Mouse (Mus musculus) cortical plate, adult 2 months (tissue): Measurements from ENCODE around the gene Sart3. TPM values are rescaled to one million over a fixed set of nuclear protein-coding genes. Genes with fewer than 3 reads are reported as not detected.

Source experiments
- H3K27ac ChIP-seq: fragments of 200-500 bp; 2 replicates; pipeline ENCODE4 v1.5.1; 2012; ENCODE audit warnings: low read length, control low read depth, inconsistent platforms; ENCODE audit not compliant: insufficient read depth
- H3K4me1 ChIP-seq: fragments of 200-500 bp; 2 replicates; pipeline ENCODE4 v1.6.1; 2011; ENCODE audit warnings: low read length; ENCODE audit not compliant: control insufficient read depth, insufficient read depth
- H3K4me3 ChIP-seq: fragments of 200-500 bp; 2 replicates; pipeline ENCODE4 v1.5.1; 2011; ENCODE audit warnings: mild to moderate bottlenecking, low read length, control low read depth; ENCODE audit not compliant: insufficient read depth
- CTCF ChIP-seq: fragments of 200-500 bp; IDR thresholded peaks from 2 replicates; pipeline ENCODE4 v1.5.1; 2011; ENCODE audit warnings: mild to moderate bottlenecking, control low read depth, low read length; ENCODE audit not compliant: insufficient read depth; ENCODE audit errors: extremely low read depth
- POLR2A ChIP-seq: fragments of 200-500 bp; IDR thresholded peaks from 2 replicates; pipeline ENCODE4 v1.6.1; 2011; ENCODE audit warnings: mild to moderate bottlenecking, low read length, control low read depth; ENCODE audit not compliant: insufficient read depth; ENCODE audit errors: extremely low read depth
- polyA plus RNA-seq: library from polyadenylated mRNA; depleted of rRNA; stranded (reverse); fragments of >200 nt; gene quantifications from 2 replicates; pipeline ENCODE4 v1.2.3, GENCODE M21; 2012

The Sart3 gene
- polyA plus RNA-seq, 1 experiment: 33.2 TPM

DNA sequence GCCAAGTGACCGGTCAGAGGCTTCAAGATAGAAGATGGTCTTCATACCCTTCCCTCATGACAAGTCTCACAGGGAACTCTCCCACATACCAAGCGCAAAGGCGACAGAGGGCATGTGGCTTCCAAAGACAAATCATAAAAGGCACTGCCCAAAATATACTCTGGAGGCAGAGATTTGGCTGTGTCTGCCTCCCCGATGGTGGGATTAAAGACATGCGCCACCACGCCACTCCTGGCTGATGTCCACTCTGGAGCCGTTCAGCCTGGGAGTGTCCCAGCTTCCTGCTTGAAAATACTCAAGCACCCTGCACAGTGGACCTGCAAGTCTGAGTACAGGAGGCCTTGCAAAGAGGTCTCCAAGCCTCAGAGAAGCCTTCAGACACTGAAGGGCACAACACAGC, 41.1 kb downstream of the Sart3 start:
- Histone ChIP-seq H3K27ac (no peak overlapping the region), H3K4me1 (peaks cover 3% of the 10 kb centered on the region), H3K4me3 (no peak overlapping the region)
- TF ChIP-seq POLR2A: no peak
- no peak for TF ChIP-seq CTCF

GRCm38 (mm10) chr5:113730641-113731121, 41.6 kb downstream of the Sart3 start:
- Histone ChIP-seq H3K4me1 (peaks cover 3% of the 10 kb centered on the region), H3K4me3 (no peak overlapping the region), H3K27ac (no peak overlapping the region)
- TF ChIP-seq CTCF: no peak
- 0 out of 2 replicates have a peak, but pooled peaks have one; percentile 20 for TF ChIP-seq POLR2A

GRCm38 (mm10) chr5:113728691-113729090, 43.6 kb downstream of the Sart3 start:
- TF ChIP-seq POLR2A (no peak), CTCF (no peak)
- no peak overlapping the region for H3K4me3 ChIP-seq
- peaks cover 3% of the 10 kb centered on the region for H3K4me1 ChIP-seq
- no peak overlapping the region for H3K27ac ChIP-seq

DNA sequence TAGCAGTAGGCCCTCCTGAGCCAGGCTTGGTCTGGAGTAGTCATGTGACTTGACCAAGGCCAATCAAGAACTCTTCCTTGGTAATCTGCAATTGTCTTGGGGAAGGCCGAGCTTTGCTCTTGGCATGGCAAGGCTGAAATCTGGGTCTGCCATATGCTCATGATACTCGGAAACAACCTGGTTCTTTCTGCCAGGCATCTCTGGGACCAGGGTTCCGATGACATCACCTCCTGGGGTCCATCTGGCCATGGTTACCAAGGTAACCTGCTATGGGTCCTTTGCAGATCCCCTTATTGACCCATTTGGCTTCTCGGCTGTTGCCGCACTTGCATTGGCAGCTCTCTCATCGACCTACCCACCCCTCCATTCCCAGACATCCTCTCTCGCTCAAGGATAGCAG, 44.3 kb downstream of the Sart3 start:
- TF ChIP-seq POLR2A (no peak), CTCF (no peak)
- Histone ChIP-seq H3K27ac (no peak overlapping the region), H3K4me3 (no peak overlapping the region), H3K4me1 (peaks cover 3% of the 10 kb centered on the region)

DNA sequence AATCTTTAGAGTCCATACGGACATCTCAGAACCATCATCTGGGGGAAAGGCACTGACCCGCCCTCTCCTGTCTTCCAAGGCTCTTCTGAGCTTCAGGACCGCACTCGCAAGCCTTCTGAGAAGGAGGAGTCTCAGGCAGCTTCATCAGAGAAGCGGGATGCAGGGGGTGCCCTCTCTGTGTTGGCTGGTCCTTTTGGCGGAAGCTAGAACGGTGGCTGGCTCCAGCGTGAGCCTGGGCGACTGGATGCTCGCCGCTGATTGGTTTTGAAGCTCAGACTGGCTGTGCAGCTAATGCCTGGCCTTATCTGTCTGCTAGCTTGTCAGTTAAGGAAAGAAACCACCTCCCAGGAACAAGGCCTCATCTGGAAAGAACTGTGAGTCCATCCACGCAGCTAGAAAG, 45.1 kb downstream of the Sart3 start:
- peaks cover 3% of the 10 kb centered on the region for H3K4me1 ChIP-seq
- H3K4me3 ChIP-seq: no peak overlapping the region
- H3K27ac ChIP-seq: no peak overlapping the region
- TF ChIP-seq CTCF (no peak), POLR2A (no peak)

DNA sequence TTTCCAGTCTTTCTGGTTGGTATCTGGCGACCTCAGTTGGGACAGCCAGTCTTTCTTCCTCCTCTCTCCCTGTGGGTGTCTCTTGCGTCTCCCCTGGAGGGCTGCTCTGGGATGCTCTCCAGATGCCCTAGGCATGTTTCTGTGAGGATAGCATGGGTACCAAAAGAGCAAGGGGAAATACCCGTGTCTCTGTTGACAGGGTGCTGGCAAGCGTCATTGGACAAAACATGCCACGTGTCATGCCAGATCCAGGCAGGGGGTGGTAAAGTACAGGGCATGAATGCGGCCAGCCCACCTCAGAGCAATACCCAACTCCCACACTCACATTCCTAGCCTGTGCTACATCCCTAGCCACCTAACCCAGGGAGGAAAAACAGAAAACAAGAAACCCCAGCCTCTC, 45.7 kb downstream of the Sart3 start:
- Histone ChIP-seq H3K27ac (no peak overlapping the region), H3K4me3 (no peak overlapping the region), H3K4me1 (peaks cover 3% of the 10 kb centered on the region)
- TF ChIP-seq POLR2A (no peak), CTCF (no peak)

DNA sequence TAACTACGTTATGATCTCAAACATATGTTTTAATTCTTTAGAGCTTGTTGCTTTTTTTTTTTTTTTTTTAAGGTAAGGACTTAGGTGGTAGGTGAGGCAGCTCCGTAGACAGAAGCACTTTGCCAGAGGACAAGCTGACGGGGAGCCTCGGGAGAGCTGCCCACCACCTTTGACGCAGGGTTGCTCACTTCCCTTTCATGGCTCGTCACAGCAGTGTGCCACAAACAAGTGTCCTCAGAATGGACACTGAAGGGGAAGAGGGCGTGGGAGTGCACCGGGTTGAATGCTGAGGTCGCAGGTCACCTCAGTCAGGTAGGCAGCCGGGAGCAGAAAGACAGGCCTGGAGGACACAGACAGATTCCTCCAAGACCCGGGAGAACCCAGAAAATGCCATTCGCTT, 46.9 kb downstream of the Sart3 start:
- H3K27ac ChIP-seq: no peak overlapping the region

GRCm38 (mm10) chr5:113724446-113724845, 47.9 kb downstream of the Sart3 start, which contains the start of gene 1700069L16Rik:
TSS of gene 1700069L16Rik (minus strand) at chr5:113724772.
- TF ChIP-seq CTCF: peak; percentile 87
- no peak for TF ChIP-seq POLR2A
- no peak within 1 kb of the TSS for H3K27ac ChIP-seq
- H3K4me3 ChIP-seq: no peak within 1 kb of the TSS
- H3K4me1 ChIP-seq: no peaks in the 10 kb centered on the region; the same call in 1 of the 2 replicates

More for the DNA sequence above, 46.9 kb downstream of the Sart3 start:
- Histone ChIP-seq H3K4me1 (peaks cover 3% of the 10 kb centered on the region), H3K4me3 (no peak overlapping the region)
- no peak for TF ChIP-seq POLR2A
- TF ChIP-seq CTCF: no peak

- no peak overlapping the region for H3K27ac ChIP-seq
- no peak overlapping the region for H3K4me3 ChIP-seq
- TF ChIP-seq POLR2A (no peak), CTCF (no peak)
- H3K4me1 ChIP-seq: no peaks in the 10 kb centered on the region; the same call in 1 of the 2 replicates
Observed at GRCm38 (mm10) chr5:113723567-113724237, 48.6 kb downstream of the Sart3 start.

GRCm38 (mm10) chr5:113722224-113723013, 49.9 kb downstream of the Sart3 start:
- TF ChIP-seq CTCF: 0 out of 2 replicates have a peak, but pooled peaks have one; percentile 14
- TF ChIP-seq POLR2A: no peak
- no peak overlapping the region for H3K27ac ChIP-seq
- no peak overlapping the region for H3K4me3 ChIP-seq
- no peaks in the 10 kb centered on the region; the same call in 1 of the 2 replicates for H3K4me1 ChIP-seq
